Mouse (Mus musculus) Patski (cell line): ENCODE data around the gene Slamf1. TPM values are rescaled to one million over a fixed set of nuclear protein-coding genes. Genes with fewer than 3 reads are reported as not detected.
A peak's percentile ranks its signal among the peaks of the same experiment; 100 is the strongest.
"Not testable (repeated sequence)": the region's sequence is repeated elsewhere in the genome, so short reads cannot be mapped to it uniquely, and the experiment has no call there.

Experiments
- ATAC-seq: fragments of 100-300 bp; one replicate; pipeline ENCODE4 v1.8.0; 2021
- CTCF ChIA-PET: fragments of 350-600 bp; sonication (Branson Sonifier 250); formaldehyde crosslinking; loops from one replicate; lab custom pipeline; 2022; ENCODE audit warnings: inconsistent platforms; lab: Charles Lee
- POLR2A ChIA-PET: fragments of 350-600 bp; sonication (Branson Sonifier 250); formaldehyde crosslinking; loops from one replicate; lab custom pipeline; 2022; ENCODE audit warnings: antibody characterized with exemption, inconsistent platforms; lab: Charles Lee
- DNase-seq: peaks from one replicate; pipeline ENCODE4 v3.0.0-alpha.2; 2011; ENCODE audit warnings: low read depth, low spot score
- H3K27me3 ChIP-seq: fragments of 371-371 bp; one replicate; pipeline ENCODE4 v1.5.1; 2021
- CTCF ChIP-seq: fragments of 100-300 bp; IDR thresholded peaks from one replicate; pipeline ENCODE4 v1.5.1; 2021
- in situ Hi-C: fragments of 300-500 bp; cut with MboI; formaldehyde crosslinking; loops from 3 replicates; pipeline ENCODE4 v1.11.1; 2018; ENCODE audit warnings: low pct_unique_long_range_greater_than_20kb, mixed read lengths
- polyA plus RNA-seq: library from polyadenylated mRNA; unstranded; gene quantifications from one replicate; pipeline ENCODE4 v1.2.3, GENCODE M21; 2021

Slamf1 gene
- polyA plus RNA-seq, 1 experiment from 2014 or later, result 0.01 TPM

DNA sequence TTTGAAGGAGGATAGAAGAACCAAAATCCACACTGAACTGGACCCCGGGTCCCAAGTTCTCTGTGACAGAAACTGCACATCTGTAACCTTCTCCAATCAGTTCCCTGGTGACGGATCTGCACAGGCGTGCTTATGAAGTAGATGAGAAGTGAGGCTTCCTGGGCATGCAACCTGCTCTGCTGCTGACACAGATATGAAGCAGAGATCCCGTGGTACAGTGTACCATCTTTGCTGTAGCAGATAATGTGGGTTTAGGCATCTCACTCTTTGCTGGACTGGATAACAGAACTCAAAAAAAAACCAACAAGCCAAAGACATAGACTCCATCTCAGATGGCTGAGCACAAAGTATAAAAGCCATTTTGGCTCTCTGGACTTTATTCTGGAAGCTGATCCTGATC is 32.7 kb downstream of the Slamf1 start:
- no peak for TF ChIP-seq CTCF
- in situ Hi-C loops, result no loop called here
- CTCF ChIA-PET, result no interaction called here
- no peak for ATAC-seq
- DNase-seq, result no peak
- POLR2A ChIA-PET, result no interaction called here
- peaks cover 1% of the 10 kb centered on the region for H3K27me3 ChIP-seq

DNA sequence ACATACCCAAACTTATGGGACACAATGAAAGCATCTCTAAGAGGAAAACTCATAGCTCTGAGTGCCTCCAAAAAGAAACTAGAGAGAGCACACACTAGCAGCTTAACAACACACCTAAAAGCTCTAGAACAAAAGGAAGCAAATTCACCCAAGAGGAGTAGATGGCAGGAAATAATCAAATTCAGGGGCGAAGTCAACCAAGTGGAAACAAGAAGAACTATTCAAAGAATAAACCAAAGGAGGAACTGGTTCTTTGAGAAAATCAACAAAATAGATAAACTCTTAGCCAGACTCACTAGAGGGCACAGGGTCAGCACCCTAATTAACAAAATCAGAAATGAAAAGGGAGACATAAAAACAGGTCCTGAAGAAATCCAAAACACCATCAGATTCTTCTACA is 44.1 kb downstream of the Slamf1 start:
- POLR2A ChIA-PET, ATAC-seq, in situ Hi-C loops, CTCF ChIA-PET, H3K27me3 ChIP-seq, DNase-seq: not testable (repeated sequence)

DNA sequence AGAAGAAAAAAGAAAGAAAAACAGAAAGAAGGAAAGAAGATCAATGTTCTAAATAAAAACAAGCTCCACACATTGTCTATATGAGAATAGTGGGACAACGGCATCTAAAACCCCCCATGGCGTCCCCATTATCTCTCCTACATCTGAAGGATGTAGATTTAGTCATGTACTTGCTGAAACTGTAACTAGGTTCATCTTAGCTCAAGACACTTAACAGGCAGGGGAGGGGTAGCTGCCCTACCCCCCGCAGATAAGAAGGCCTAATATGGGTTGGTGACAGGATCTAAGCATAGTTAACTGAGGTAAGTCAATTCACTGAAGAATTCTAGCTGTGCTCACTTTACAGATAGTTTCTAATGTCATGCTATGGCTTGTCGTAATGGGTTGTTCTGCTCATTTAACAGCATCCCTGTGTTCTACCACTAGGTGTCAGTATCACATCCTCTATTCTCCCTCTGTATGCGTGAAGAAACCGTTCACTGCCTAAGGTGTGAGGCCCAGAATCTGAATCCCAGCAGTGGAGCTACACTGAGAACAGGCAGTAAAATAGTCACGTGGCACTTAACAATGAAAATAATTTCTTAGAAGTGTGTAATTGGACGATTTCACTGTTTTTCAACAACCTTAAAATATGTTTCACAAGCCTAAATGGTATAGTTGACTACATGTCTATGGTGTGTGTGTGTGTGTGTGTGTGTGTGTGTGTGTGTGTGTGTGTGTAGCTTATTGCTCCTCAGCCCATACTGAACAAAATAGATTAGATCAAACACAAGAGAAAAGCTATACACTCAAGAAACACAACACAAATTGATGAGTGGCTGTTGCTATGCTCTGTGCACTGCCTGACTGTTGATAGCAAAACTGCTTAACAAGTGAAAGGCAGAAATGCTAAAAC is 48.9 kb downstream of the Slamf1 start:
- DNase-seq (peak; percentile 15), ATAC-seq (peak; percentile 95)
- CTCF ChIA-PET, result interaction anchor here (1.0 to 2.2 kb wide), 10 partner anchors 10 to 196 kb away, joined by 3 to 13 read pairs (median 4); no protein-coding TSS in a partner anchor
- POLR2A ChIA-PET, result interaction anchor here (0.6 kb wide), 1 partner anchor 34 kb away, joined by 3 read pairs; no protein-coding TSS in a partner anchor
- peak; percentile 73 for TF ChIP-seq CTCF
- in situ Hi-C loops, result loop anchor here (5.0 kb wide), 1 partner anchor 177 kb away; no protein-coding TSS in a partner anchor
- H3K27me3 ChIP-seq, result no peaks in the 10 kb centered on the region

DNA sequence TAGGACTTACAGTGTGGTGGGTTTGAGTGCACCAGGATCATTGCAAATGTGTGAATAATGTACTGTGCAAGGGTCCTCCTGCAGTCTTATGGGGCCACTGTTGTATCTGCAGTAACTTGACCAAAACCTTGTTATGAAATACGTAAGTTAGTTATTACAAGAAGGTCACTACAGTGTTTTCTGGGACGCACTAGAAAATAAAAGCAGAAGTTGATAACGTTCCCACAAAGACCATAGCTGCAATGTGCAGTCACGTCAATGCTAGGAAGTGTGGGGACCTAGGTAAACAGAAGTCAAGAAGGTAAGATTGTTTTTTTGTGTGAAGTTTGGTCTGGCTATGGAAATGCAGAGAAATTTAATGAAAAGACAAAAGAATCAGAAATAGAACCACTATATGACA is 50.1 kb downstream of the Slamf1 start:
- H3K27me3 ChIP-seq, result no peaks in the 10 kb centered on the region
- ChIA-PET CTCF (interaction anchor here (1.9 to 3.6 kb wide), 4 partner anchors 10 to 184 kb away, joined by 4 to 14 read pairs (median 12); no protein-coding TSS in a partner anchor), POLR2A (no interaction called here)
- no peak for DNase-seq
- no peak for TF ChIP-seq CTCF
- no peak for ATAC-seq
- in situ Hi-C loops, result loop anchor here (5.0 kb wide), 1 partner anchor 175 kb away; no protein-coding TSS in a partner anchor

DNA sequence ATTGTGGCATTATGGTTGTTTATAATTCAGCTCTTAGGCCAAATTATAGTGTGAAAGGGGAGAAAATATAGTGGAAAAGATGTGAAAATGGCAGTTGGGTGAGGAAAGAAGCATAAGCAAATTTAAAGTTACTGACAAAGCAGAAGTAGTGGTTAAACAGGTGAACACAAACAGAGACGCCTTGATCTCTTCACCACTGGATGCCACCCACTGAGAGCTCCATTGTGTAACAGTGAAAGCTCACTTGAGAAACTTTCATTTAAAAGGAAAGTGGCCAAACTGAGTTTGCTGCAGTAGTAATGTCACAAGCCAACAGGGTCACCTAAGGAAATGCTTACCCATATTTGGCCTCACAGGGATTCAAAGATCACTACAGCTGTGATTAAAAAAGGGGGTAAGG is 54.4 kb downstream of the Slamf1 start:
- no peak for ATAC-seq
- CTCF ChIA-PET, result no interaction called here
- no peak for DNase-seq
- in situ Hi-C loops, result no loop called here
- POLR2A ChIA-PET, result no interaction called here
- TF ChIP-seq CTCF, result no peak
- no peaks in the 10 kb centered on the region for H3K27me3 ChIP-seq

DNA sequence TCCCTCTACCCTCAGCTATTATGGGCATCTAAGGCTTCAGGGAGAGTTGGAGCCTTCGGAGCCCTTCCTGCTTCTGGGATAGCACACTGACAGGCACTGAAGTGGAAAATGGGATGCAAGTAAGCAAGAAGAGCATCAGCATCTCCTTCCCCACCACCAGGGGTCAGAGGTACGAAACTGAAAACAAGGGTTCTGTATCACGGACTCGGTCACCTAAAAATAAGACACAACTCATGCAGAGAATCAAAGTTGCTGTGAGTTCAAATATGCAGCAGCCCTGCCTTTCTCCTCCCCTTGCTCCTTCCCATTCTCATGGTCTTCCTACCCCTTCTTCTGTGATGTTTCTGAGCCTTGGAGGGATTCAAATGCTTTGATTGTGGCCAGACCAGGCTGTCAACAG is 58.5 kb downstream of the Slamf1 start:
- ATAC-seq (no peak), DNase-seq (no peak)
- ChIA-PET CTCF (interaction anchor here (0.9 to 3.3 kb wide), 4 partner anchors 9 to 176 kb away, joined by 3 to 15 read pairs (median 8); no protein-coding TSS in a partner anchor), POLR2A (no interaction called here)
- TF ChIP-seq CTCF, result no peak
- in situ Hi-C loops, result loop anchor here (25.0 kb wide), 1 partner anchor 512 kb away; the partner anchor contains the start of genes Kcnj10 and Kcnj9
- H3K27me3 ChIP-seq, result no peaks in the 10 kb centered on the region

DNA sequence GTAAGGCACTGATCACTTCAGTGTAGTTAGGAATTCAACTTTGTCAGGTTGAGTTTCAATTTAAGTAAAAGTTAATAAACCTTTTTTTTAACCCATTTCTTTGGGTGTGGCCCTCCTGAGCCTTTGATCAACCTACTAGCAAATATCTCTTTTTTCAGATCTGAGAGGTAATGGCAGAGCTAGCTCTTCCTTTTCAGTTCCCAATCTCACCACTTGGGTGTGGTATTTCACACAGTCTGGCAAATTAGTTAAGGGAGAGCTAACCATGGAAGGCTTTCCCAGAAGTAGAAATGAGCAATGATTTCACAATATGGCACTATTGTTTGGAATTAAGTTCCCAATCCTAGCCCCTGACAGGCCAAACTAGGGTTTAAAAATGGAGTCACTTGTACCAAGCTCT is 59.2 kb downstream of the Slamf1 start:
- POLR2A ChIA-PET, result no interaction called here
- in situ Hi-C loops, result loop anchor here (25.0 kb wide), 1 partner anchor 511 kb away; the partner anchor contains the start of genes Kcnj10 and Kcnj9

DNA sequence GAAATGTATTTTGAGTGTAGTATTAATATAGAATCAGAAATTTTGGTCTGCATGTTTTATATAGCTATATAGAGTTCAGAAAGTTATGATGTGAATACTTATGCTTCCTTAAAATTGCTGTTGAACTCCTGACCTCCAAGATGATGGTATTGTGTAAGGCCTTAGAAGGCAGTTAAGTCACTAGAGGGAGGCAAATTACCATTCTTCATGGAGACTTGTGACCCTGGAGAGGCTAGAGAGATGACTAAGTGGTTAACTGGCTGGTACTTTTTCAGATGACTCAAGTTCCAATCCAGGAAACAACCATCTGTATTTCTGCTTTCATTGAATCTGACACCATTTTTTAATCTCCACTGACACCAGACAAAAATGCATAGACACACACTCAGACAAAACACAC is 60.7 kb downstream of the Slamf1 start:
- ATAC-seq, result no peak
- DNase-seq, result peak; percentile 34
- POLR2A ChIA-PET, result no interaction called here

More for the DNA sequence above, 59.2 kb downstream of the Slamf1 start:
- no peak for DNase-seq
- peak; percentile 51 for TF ChIP-seq CTCF
- no peaks in the 10 kb centered on the region for H3K27me3 ChIP-seq
- CTCF ChIA-PET, result interaction anchor here (0.9 to 3.3 kb wide), 8 partner anchors 9 to 175 kb away, joined by 3 to 15 read pairs (median 4); no protein-coding TSS in a partner anchor
- ATAC-seq, result peak; percentile 69

DNA sequence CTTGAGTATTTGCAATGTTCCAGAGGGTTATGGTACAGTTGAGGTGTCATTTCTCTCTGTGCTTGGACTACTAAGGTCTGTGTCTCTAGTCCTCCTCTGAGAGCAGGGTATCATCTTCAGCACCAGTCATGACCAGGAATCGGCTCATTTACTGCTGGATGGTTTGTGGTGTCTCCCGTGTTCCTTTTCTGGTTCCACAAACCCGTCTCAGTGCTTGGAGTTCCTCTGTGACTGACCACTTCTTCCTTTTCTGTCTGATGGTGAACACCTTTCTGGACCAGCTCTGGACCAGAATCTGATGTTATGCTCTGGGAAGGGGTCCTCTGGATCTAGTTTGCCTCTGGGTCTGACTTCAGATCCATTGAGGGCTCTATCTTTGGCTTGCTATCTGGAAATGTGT is 72.6 kb downstream of the Slamf1 start, which contains the start of gene Cd84:
TSS of gene Cd84 (plus strand) at position 210 of the 400 bp plus-strand sequence.
- CTCF ChIA-PET, result interaction anchor here (1.5 kb wide), 1 partner anchor 12 kb away, joined by 3 read pairs; no protein-coding TSS in a partner anchor
- DNase-seq (no peak), ATAC-seq (no peak)
- peaks cover 18% of the 10 kb centered on the region for H3K27me3 ChIP-seq
- TF ChIP-seq CTCF, result no peak
- POLR2A ChIA-PET, result no interaction called here
- in situ Hi-C loops, result loop anchor here (25.0 kb wide), 1 partner anchor 498 kb away; the partner anchor contains the start of genes Kcnj10 and Kcnj9

More for the DNA sequence above, 60.7 kb downstream of the Slamf1 start:
- peak; percentile 33 for TF ChIP-seq CTCF
- CTCF ChIA-PET, result interaction anchor here (0.9 to 3.3 kb wide), 5 partner anchors 12 to 174 kb away, joined by 3 to 15 read pairs (median 5); partner anchors contain the start of gene Cd84
- no peaks in the 10 kb centered on the region for H3K27me3 ChIP-seq
- in situ Hi-C loops, result loop anchor here (25.0 kb wide), 1 partner anchor 510 kb away; the partner anchor contains the start of genes Kcnj10 and Kcnj9

DNA sequence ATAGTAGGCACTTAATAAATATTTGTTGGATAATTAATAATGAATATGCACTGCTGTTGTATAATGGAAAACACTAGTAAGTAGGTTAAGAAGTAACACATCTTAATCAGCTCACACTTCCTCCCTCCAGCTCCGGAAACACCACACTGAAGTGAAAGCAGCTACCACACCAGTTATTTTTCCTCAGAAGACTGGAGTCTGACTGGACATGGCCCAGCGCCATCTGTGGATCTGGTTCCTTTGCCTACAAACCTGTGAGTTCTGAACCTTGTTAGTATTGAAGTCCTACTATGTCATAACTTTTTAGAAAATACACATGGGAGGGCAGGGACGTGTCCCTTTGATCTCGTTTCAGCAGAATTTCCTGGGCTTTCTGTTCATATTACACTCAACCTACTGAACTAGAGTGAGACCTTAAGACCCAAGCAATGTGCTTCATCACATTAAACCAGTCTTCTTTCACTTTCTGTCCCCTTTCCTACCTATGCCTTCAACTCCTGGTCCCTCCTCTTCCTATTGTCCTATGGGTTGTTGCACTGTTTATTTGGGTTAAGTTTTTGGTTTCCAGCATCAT is 73.6 kb downstream of the Slamf1 start:
- ATAC-seq (no peak), DNase-seq (no peak)
- H3K27me3 ChIP-seq, result peaks cover 23% of the 10 kb centered on the region
- no peak for TF ChIP-seq CTCF
- ChIA-PET POLR2A (no interaction called here), CTCF (interaction anchor here (0.8 to 1.5 kb wide), 2 partner anchors 13 to 25 kb away, joined by 3 to 4 read pairs; no protein-coding TSS in a partner anchor)
- in situ Hi-C loops, result loop anchor here (25.0 kb wide), 1 partner anchor 497 kb away; the partner anchor contains the start of genes Kcnj10 and Kcnj9
